ENCODE assay signal across 1 mouse cellular context in the genomic region with DNA sequence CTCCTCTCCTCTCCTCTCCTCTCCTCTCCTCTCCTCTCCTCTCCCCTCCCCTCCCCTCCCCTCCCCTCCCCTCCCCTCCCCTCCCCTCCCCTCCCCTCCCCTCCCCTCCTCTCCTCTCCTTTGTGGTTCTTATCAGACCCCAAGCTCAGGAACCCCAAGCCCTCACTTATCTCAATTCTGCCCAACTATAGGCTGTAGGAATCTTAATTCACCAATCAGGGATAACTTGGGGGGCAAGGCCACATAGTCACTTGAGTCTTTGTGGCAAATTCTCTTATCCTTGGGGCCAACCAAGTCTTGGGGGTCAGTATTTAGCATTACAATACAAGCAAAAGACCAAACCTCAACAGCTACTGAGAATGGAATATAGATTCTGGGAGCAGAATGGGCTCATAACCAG. TPM values are rescaled to one million over a fixed set of nuclear protein-coding genes. Genes with fewer than 3 reads are reported as not detected.
"Had no signal": no experiment of that assay in that cellular context is flagged by ENCODE, and none has a peak within 500 bp of the region (broad histone marks: within the 10 kb centered on the region; RNA-seq: fewer than 3 reads in every experiment).

No protein-coding gene starts in this region.

RNA-seq across cellular contexts. Expression of gene Tnfrsf11a, which starts 31.5 kb away (rescaled TPM):
- total RNA-seq: megakaryocyte-erythroid progenitor cell, adult 5-6 weeks had no signal
